Mouse (Mus musculus) forebrain, embryonic 12.5 days (tissue): ENCODE measurements at regions not wholly inside any gene's neighbourhood (a gene's known extent, or its start where the extent isn't known, plus 50 kb on each side); places are given as distances from the start of the nearest gene placed in this dataset.

Source experiments
- ATAC-seq: fragments of 200-750 bp; cut with Nextera tagmentation; 2 replicates; pipeline ENCODE4 v1.8.0; 2017; ENCODE audit warnings: moderate TSS enrichment; ENCODE audit not compliant: low FRiP score
- H3K27ac ChIP-seq: fragments of 300-500 bp; sonication (generic); 2 replicates; pipeline ENCODE4 v1.5.1; 2016; ENCODE audit warnings: mild to moderate bottlenecking
- H3K27me3 ChIP-seq: fragments of 300-500 bp; sonication (generic); 2 replicates; pipeline ENCODE4 v1.6.1; 2016; ENCODE audit warnings: mild to moderate bottlenecking
- H3K36me3 ChIP-seq: fragments of 300-500 bp; sonication (generic); replicated peaks from 2 replicates; pipeline ENCODE4 v1.6.1; 2016; ENCODE audit warnings: mild to moderate bottlenecking
- H3K4me1 ChIP-seq: fragments of 300-500 bp; sonication (generic); 2 replicates; pipeline ENCODE4 v1.6.1; 2016
- H3K4me2 ChIP-seq: fragments of 300-500 bp; sonication (generic); 2 replicates; pipeline ENCODE4 v1.6.1; 2016; ENCODE audit warnings: mild to moderate bottlenecking, moderate library complexity
- H3K4me3 ChIP-seq: fragments of 300-500 bp; sonication (generic); replicated peaks from 2 replicates; pipeline ENCODE4 v1.5.1; 2016; ENCODE audit warnings: mild to moderate bottlenecking
- H3K9ac ChIP-seq: fragments of 300-500 bp; sonication (generic); 2 replicates; pipeline ENCODE4 v1.6.1; 2016; ENCODE audit warnings: mild to moderate bottlenecking
- H3K9me3 ChIP-seq: fragments of 300-500 bp; sonication (generic); 2 replicates; pipeline ENCODE4 v1.6.1; 2016
- WGBS: fragments of 180-500 bp; shearing (Covaris S2); methylation state at CpG from one replicate; pipeline ENCODE4 v1.1.7; 2016; 5-methylcytosine and 5-hydroxymethylcytosine counted together

- 0 out of 2 replicates have a peak, but pooled peaks cover 3% of the 10 kb centered on the region for H3K27me3 ChIP-seq
- no peak overlapping the region for H3K4me3 ChIP-seq
- 47% methylated on average over 4 of the region's 4 CpGs for WGBS
- no peak for ATAC-seq
- no peak overlapping the region for H3K27ac ChIP-seq
- peaks cover 24% of the 10 kb centered on the region for H3K4me1 ChIP-seq
- no peaks in the 10 kb centered on the region for H3K36me3 ChIP-seq
- no peak overlapping the region for H3K9ac ChIP-seq
- no peak overlapping the region for H3K4me2 ChIP-seq
- H3K9me3 ChIP-seq: 0 out of 2 replicates have a peak, but pooled peaks cover 7% of the 10 kb centered on the region
These were observed 445.1 kb upstream of the Smim15 start for GRCm38 (mm10) chr13:107599094-107599644.

GRCm38 (mm10) chr13:107598391-107598790, 445.9 kb upstream of the Smim15 start:
- H3K36me3 ChIP-seq: no peaks in the 10 kb centered on the region
- 0 out of 2 replicates have a peak, but pooled peaks cover 3% of the 10 kb centered on the region for H3K27me3 ChIP-seq
- H3K4me2 ChIP-seq: no peak overlapping the region
- 5% methylated on average over 1 of the region's 1 CpGs for WGBS
- no peak for ATAC-seq
- H3K4me1 ChIP-seq: peaks cover 24% of the 10 kb centered on the region
- H3K9me3 ChIP-seq: 0 out of 2 replicates have a peak, but pooled peaks cover 2% of the 10 kb centered on the region
- H3K27ac ChIP-seq: no peak overlapping the region
- no peak overlapping the region for H3K4me3 ChIP-seq
- H3K9ac ChIP-seq: no peak overlapping the region

- no peaks in the 10 kb centered on the region for H3K36me3 ChIP-seq
- no peak for ATAC-seq
- H3K4me2 ChIP-seq: no peak overlapping the region
- H3K27ac ChIP-seq: no peak overlapping the region
- H3K4me3 ChIP-seq: no peak overlapping the region
- no peaks in the 10 kb centered on the region for H3K9me3 ChIP-seq
- H3K4me1 ChIP-seq: peaks cover 24% of the 10 kb centered on the region
- 0 out of 2 replicates have a peak, but pooled peaks cover 3% of the 10 kb centered on the region for H3K27me3 ChIP-seq
- H3K9ac ChIP-seq: no peak overlapping the region
- WGBS: 81% methylated on average over 2 of the region's 2 CpGs
These were observed 447.0 kb upstream of the Smim15 start for GRCm38 (mm10) chr13:107597217-107597616.

GRCm38 (mm10) chr13:107596183-107596582, 448.1 kb upstream of the Smim15 start:
- Histone ChIP-seq H3K9ac (no peak overlapping the region), H3K27me3 (0 out of 2 replicates have a peak, but pooled peaks cover 3% of the 10 kb centered on the region), H3K36me3 (no peaks in the 10 kb centered on the region), H3K4me3 (no peak overlapping the region), H3K9me3 (no peaks in the 10 kb centered on the region), H3K4me1 (peaks cover 23% of the 10 kb centered on the region), H3K27ac (no peak overlapping the region), H3K4me2 (no peak overlapping the region)
- 81% methylated on average over 2 of the region's 2 CpGs for WGBS
- no peak for ATAC-seq

- ATAC-seq: peak; percentile 74; the same call in 1 of the 2 replicates
- H3K4me3 ChIP-seq: no peak overlapping the region
- H3K4me2 ChIP-seq: peak overlapping the region; percentile 4; the same call in 1 of the 2 replicates
These were observed 455.7 kb upstream of the Smim15 start for GRCm38 (mm10) chr13:107588399-107589002.

GRCm38 (mm10) chr13:107587678-107588077, 456.6 kb upstream of the Smim15 start:
- no peaks in the 10 kb centered on the region for H3K9me3 ChIP-seq
- no peak for ATAC-seq
- H3K27ac ChIP-seq: no peak overlapping the region
- peaks cover 11% of the 10 kb centered on the region; the same call in 1 of the 2 replicates for H3K4me1 ChIP-seq
- peaks cover 3% of the 10 kb centered on the region; the same call in 1 of the 2 replicates for H3K27me3 ChIP-seq
- no peak overlapping the region for H3K4me2 ChIP-seq
- no peak overlapping the region for H3K9ac ChIP-seq
- H3K36me3 ChIP-seq: no peaks in the 10 kb centered on the region
- no peak overlapping the region for H3K4me3 ChIP-seq
- 73% methylated on average over 8 of the region's 8 CpGs for WGBS

More at GRCm38 (mm10) chr13:107588399-107589002, 455.7 kb upstream of the Smim15 start:
- 40% methylated on average over 9 of the region's 9 CpGs for WGBS
- Histone ChIP-seq H3K9me3 (no peaks in the 10 kb centered on the region), H3K36me3 (no peaks in the 10 kb centered on the region), H3K4me1 (peaks cover 11% of the 10 kb centered on the region; the same call in 1 of the 2 replicates), H3K27ac (no peak overlapping the region), H3K9ac (no peak overlapping the region), H3K27me3 (peaks cover 3% of the 10 kb centered on the region; the same call in 1 of the 2 replicates)

- Histone ChIP-seq H3K36me3 (no peaks in the 10 kb centered on the region), H3K9me3 (no peaks in the 10 kb centered on the region), H3K4me1 (peaks cover 11% of the 10 kb centered on the region; the same call in 1 of the 2 replicates), H3K27me3 (peaks cover 3% of the 10 kb centered on the region; the same call in 1 of the 2 replicates), H3K9ac (no peak overlapping the region), H3K4me3 (no peak overlapping the region), H3K4me2 (no peak overlapping the region), H3K27ac (no peak overlapping the region)
- 78% methylated on average over 9 of the region's 9 CpGs for WGBS
- no peak for ATAC-seq
These were observed 458.3 kb upstream of the Smim15 start for GRCm38 (mm10) chr13:107585936-107586335.

- WGBS: 28% methylated on average over 4 of the region's 4 CpGs
- no peak overlapping the region for H3K27ac ChIP-seq
- H3K27me3 ChIP-seq: peaks cover 3% of the 10 kb centered on the region; the same call in 1 of the 2 replicates
- ATAC-seq: no peak
- H3K9ac ChIP-seq: no peak overlapping the region
- H3K4me3 ChIP-seq: no peak overlapping the region
- H3K36me3 ChIP-seq: no peaks in the 10 kb centered on the region
- peaks cover 11% of the 10 kb centered on the region; the same call in 1 of the 2 replicates for H3K4me1 ChIP-seq
- no peaks in the 10 kb centered on the region for H3K9me3 ChIP-seq
- H3K4me2 ChIP-seq: no peak overlapping the region
These were observed 458.9 kb upstream of the Smim15 start for GRCm38 (mm10) chr13:107585353-107585752.

GRCm38 (mm10) chr13:107578968-107579367, 465.3 kb upstream of the Smim15 start:
- WGBS: 85% methylated on average over 6 of the region's 6 CpGs

GRCm38 (mm10) chr13:107577809-107578208, 466.4 kb upstream of the Smim15 start:
- H3K36me3 ChIP-seq: no peaks in the 10 kb centered on the region
- H3K4me1 ChIP-seq: no peaks in the 10 kb centered on the region
- H3K9ac ChIP-seq: no peak overlapping the region
- no peaks in the 10 kb centered on the region for H3K27me3 ChIP-seq
- ATAC-seq: no peak
- H3K9me3 ChIP-seq: no peaks in the 10 kb centered on the region
- H3K4me2 ChIP-seq: no peak overlapping the region
- H3K27ac ChIP-seq: no peak overlapping the region
- 80% methylated on average over 8 of the region's 8 CpGs for WGBS
- H3K4me3 ChIP-seq: no peak overlapping the region

More at GRCm38 (mm10) chr13:107578968-107579367, 465.3 kb upstream of the Smim15 start:
- Histone ChIP-seq H3K27me3 (no peaks in the 10 kb centered on the region), H3K9ac (no peak overlapping the region), H3K4me1 (no peaks in the 10 kb centered on the region), H3K4me3 (no peak overlapping the region), H3K27ac (no peak overlapping the region), H3K9me3 (no peaks in the 10 kb centered on the region), H3K4me2 (no peak overlapping the region), H3K36me3 (no peaks in the 10 kb centered on the region)
- ATAC-seq: no peak

GRCm38 (mm10) chr13:107577272-107577671, 467.0 kb upstream of the Smim15 start:
- no peaks in the 10 kb centered on the region for H3K9me3 ChIP-seq
- H3K27me3 ChIP-seq: no peaks in the 10 kb centered on the region
- no peak for ATAC-seq
- H3K4me1 ChIP-seq: no peaks in the 10 kb centered on the region
- no peak overlapping the region for H3K9ac ChIP-seq
- 79% methylated on average over 4 of the region's 4 CpGs for WGBS
- no peak overlapping the region for H3K4me2 ChIP-seq
- H3K27ac ChIP-seq: no peak overlapping the region
- no peak overlapping the region for H3K4me3 ChIP-seq
- H3K36me3 ChIP-seq: no peaks in the 10 kb centered on the region

GRCm38 (mm10) chr13:107576701-107577100, 467.5 kb upstream of the Smim15 start:
- ATAC-seq: no peak
- Histone ChIP-seq H3K4me3 (no peak overlapping the region), H3K9me3 (no peaks in the 10 kb centered on the region), H3K27ac (no peak overlapping the region), H3K4me1 (no peaks in the 10 kb centered on the region), H3K27me3 (no peaks in the 10 kb centered on the region), H3K9ac (no peak overlapping the region), H3K36me3 (no peaks in the 10 kb centered on the region), H3K4me2 (no peak overlapping the region)
- 89% methylated on average over 5 of the region's 5 CpGs for WGBS
